Mouse (Mus musculus) ES-Bruce4 (cell line): ENCODE results near the gene Sgcd. TPM values are rescaled to one million over a fixed set of nuclear protein-coding genes. Genes with fewer than 3 reads are reported as not detected.
A peak's percentile ranks its signal among the peaks of the same experiment; 100 is the strongest.

Experiments used
- H3K27ac ChIP-seq: 2 replicates; pipeline ENCODE4 v1.5.1; 2012; ENCODE audit warnings: low read length, inconsistent platforms; ENCODE audit not compliant: insufficient read depth
- H3K27me3 ChIP-seq: 2 replicates; pipeline ENCODE4 v1.6.1; 2012; ENCODE audit warnings: mild to moderate bottlenecking, low read length, inconsistent platforms; ENCODE audit not compliant: control insufficient read depth, poor library complexity, insufficient read depth, severe bottlenecking
- H3K36me3 ChIP-seq: 2 replicates; pipeline ENCODE4 v1.6.1; 2012; ENCODE audit warnings: inconsistent platforms, mild to moderate bottlenecking, low read length, moderate library complexity; ENCODE audit not compliant: control insufficient read depth, poor library complexity, insufficient read depth, severe bottlenecking
- H3K4me1 ChIP-seq: one replicate; pipeline ENCODE4 v1.8.1; 2011; ENCODE audit warnings: low read length; ENCODE audit not compliant: control insufficient read depth, insufficient read depth
- H3K4me3 ChIP-seq: 2 replicates; pipeline ENCODE4 v1.5.1; 2011; ENCODE audit warnings: low read depth, mild to moderate bottlenecking, low read length
- H3K9ac ChIP-seq: 2 replicates; pipeline ENCODE4 v1.6.1; 2012; ENCODE audit warnings: low read depth, mild to moderate bottlenecking, inconsistent platforms; ENCODE audit not compliant: poor library complexity, severe bottlenecking
- H3K9me3 ChIP-seq: replicated peaks from 2 replicates; pipeline ENCODE4 v1.6.1; 2012; ENCODE audit warnings: mild to moderate bottlenecking, low read length, inconsistent platforms; ENCODE audit not compliant: control insufficient read depth, poor library complexity, insufficient read depth, severe bottlenecking
- CTCF ChIP-seq: IDR thresholded peaks from one replicate; pipeline ENCODE4 v1.8.1; 2011; ENCODE audit warnings: low read depth, low read length
- EP300 ChIP-seq: IDR thresholded peaks from 2 replicates; pipeline ENCODE4 v1.6.1; 2011; ENCODE audit warnings: low read depth, low read length; ENCODE audit not compliant: insufficient read depth
- POLR2A ChIP-seq: IDR thresholded peaks from one replicate; pipeline ENCODE4 v1.8.1; 2011; ENCODE audit warnings: low read length; ENCODE audit not compliant: insufficient read depth
- polyA plus RNA-seq: library from polyadenylated mRNA; stranded (reverse); fragments of >200 nt; gene quantifications from 2 replicates; pipeline ENCODE4 v1.2.4, GENCODE M21; 2011; ENCODE audit warnings: low read depth; ENCODE audit not compliant: missing spikeins, insufficient read depth, insufficient read length

The Sgcd gene
- 0.41 and 0.42 TPM in 2 replicates for polyA plus RNA-seq

DNA sequence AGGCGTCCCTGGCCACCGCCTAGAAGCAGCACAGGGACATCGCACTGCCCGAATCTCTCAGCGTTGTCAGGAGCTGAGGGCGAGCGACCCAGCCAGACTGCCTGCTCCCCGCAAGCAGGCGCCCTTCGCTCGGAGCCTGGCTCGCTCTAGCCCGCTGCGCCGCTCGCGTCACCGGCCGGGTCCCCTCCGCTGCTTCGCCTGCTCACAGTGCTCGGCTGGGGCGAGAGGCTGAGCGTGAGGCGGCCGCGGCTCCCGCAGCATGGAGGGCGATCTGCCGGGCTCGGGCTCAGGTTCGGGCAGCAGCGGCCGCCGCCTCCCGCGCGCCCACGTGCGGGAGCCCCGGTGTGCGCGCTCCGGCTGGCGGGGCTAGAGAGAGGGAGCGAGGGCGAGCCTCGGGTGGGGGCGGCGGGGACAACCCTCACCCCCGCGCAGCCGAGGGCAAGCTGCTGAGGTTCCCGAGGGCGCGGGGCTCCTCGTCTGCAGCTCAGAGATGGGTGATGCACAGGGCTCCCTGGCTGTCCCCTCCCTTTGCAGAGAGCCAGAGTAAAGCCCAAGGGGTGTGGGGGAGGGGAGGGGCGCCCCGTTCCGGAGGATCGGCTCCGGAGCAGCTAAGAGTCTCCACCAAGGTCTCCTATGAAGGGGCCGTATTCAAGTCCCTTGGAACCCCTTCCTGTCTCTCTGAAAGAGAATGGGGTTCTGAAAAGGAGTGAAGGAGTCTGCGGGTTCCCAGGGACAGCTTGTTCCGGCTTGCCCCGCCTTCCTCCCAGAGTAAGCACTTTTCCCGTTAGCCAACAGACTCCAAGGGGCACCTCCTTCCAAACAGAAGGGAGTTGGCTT is at the start of gene Sgcd:
Gene Sgcd (minus strand): TSS at position 273 of the 837 bp plus-strand sequence.
- no peak within 1 kb of the TSS for H3K27ac ChIP-seq
- H3K27me3 ChIP-seq = peaks cover 18% of the 10 kb centered on the region
- TF ChIP-seq POLR2A = no peak
- TF ChIP-seq CTCF = no peak
- TF ChIP-seq EP300 = no peak
- H3K9me3 ChIP-seq = no peaks in the 10 kb centered on the region
- no peaks in the 10 kb centered on the region for H3K36me3 ChIP-seq
- no peaks in the 10 kb centered on the region for H3K4me1 ChIP-seq
- H3K9ac ChIP-seq = peak within 1 kb of the TSS; percentile 60
- peak within 1 kb of the TSS; percentile 57 for H3K4me3 ChIP-seq

DNA sequence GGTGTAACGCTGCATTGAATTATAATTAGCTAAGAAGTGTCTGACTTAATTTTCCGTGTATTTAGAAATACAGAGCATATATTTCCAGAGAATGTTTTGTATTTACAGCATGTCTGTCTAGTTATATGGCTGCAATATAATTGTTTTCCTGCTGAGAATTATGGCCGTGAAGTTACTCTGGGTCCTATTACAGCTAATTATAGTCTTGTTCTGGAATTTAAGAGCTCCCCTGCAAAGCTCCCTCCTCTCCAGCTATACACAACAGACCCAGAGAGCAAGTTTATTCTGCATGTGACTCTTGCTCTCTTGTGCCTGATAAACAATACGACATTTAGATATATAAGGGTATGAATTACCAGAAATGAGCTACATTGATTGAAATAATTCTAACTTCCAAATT is 49.3 kb upstream of the Sgcd start:
- no peak overlapping the region for H3K9ac ChIP-seq
- H3K27ac ChIP-seq = no peak overlapping the region
- H3K9me3 ChIP-seq = no peaks in the 10 kb centered on the region
- H3K27me3 ChIP-seq = no peaks in the 10 kb centered on the region
- no peak overlapping the region for H3K4me3 ChIP-seq
- H3K36me3 ChIP-seq = no peaks in the 10 kb centered on the region
- TF ChIP-seq EP300 (no peak), POLR2A (no peak), CTCF (no peak)
- no peaks in the 10 kb centered on the region for H3K4me1 ChIP-seq

DNA sequence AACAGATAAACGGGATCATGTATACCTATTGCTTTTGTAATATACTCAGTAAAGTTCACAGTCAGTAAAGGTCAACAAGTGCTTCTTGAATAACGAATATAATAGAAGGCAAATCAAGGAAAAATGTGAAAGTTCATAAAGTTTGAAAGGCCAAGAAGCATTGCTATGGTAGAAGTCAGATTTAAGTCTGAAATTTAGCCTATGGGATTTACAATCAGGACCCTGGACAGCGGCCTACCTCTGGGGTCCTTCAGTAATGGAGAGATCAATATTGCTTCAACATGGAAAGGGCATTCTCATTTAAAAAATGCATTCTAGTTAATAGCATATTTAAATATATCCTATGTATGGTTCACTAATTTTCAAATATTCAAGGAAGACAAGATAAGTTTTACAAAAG is 24.1 kb upstream of the Sgcd start:
- no peak overlapping the region for H3K27ac ChIP-seq
- no peaks in the 10 kb centered on the region for H3K27me3 ChIP-seq
- H3K4me3 ChIP-seq = no peak overlapping the region
- no peak overlapping the region for H3K9ac ChIP-seq
- TF ChIP-seq EP300 (no peak), CTCF (no peak), POLR2A (no peak)
- no peaks in the 10 kb centered on the region for H3K36me3 ChIP-seq
- H3K9me3 ChIP-seq = no peaks in the 10 kb centered on the region
- H3K4me1 ChIP-seq = no peaks in the 10 kb centered on the region

GRCm38 (mm10) chr11:47988333-47988696 is 454 bp downstream of the Sgcd start:
- Histone ChIP-seq H3K9me3 (no peaks in the 10 kb centered on the region), H3K27me3 (peaks cover 18% of the 10 kb centered on the region), H3K27ac (no peak overlapping the region), H3K36me3 (no peaks in the 10 kb centered on the region), H3K4me3 (peak overlapping the region; percentile 57), H3K4me1 (no peaks in the 10 kb centered on the region), H3K9ac (peak overlapping the region; percentile 60)
- TF ChIP-seq CTCF (no peak), POLR2A (no peak), EP300 (no peak)

- H3K27ac ChIP-seq = no peak overlapping the region
- peak overlapping the region; percentile 60; the same call in 1 of the 2 replicates for H3K9ac ChIP-seq
- H3K36me3 ChIP-seq = no peaks in the 10 kb centered on the region
- no peaks in the 10 kb centered on the region for H3K9me3 ChIP-seq
- TF ChIP-seq POLR2A (no peak), EP300 (no peak), CTCF (no peak)
- no peaks in the 10 kb centered on the region for H3K4me1 ChIP-seq
- H3K27me3 ChIP-seq = peaks cover 18% of the 10 kb centered on the region
- peak overlapping the region; percentile 57 for H3K4me3 ChIP-seq
These were observed 889 bp downstream of the Sgcd start for GRCm38 (mm10) chr11:47987893-47988267.

GRCm38 (mm10) chr11:47987251-47987892 is 1.4 kb downstream of the Sgcd start:
- Histone ChIP-seq H3K36me3 (no peaks in the 10 kb centered on the region), H3K4me1 (no peaks in the 10 kb centered on the region), H3K27ac (no peak overlapping the region), H3K9me3 (no peaks in the 10 kb centered on the region), H3K27me3 (peaks cover 18% of the 10 kb centered on the region), H3K4me3 (no peak overlapping the region), H3K9ac (no peak overlapping the region)
- TF ChIP-seq CTCF = no peak
- no peak for TF ChIP-seq POLR2A
- no peak for TF ChIP-seq EP300
